Mouse (Mus musculus) limb, embryonic 13.5 days (tissue): ENCODE data around the gene D6Ertd527e. TPM values are rescaled to one million over a fixed set of nuclear protein-coding genes. Genes with fewer than 3 reads are reported as not detected.
A peak's percentile ranks its signal among the peaks of the same experiment; 100 is the strongest.

ENCODE experiments used
- ATAC-seq: fragments of 200-750 bp; cut with Nextera tagmentation; 2 replicates; pipeline ENCODE4 v1.8.0; 2017; ENCODE audit warnings: low read depth, moderate number of reproducible peaks, moderate TSS enrichment; ENCODE audit not compliant: low FRiP score
- H3K27ac ChIP-seq: fragments of 300-500 bp; sonication (generic); 2 replicates; pipeline ENCODE4 v1.5.1; 2015; ENCODE audit warnings: inconsistent platforms, mild to moderate bottlenecking, moderate library complexity
- H3K27me3 ChIP-seq: fragments of 300-500 bp; sonication (generic); 2 replicates; pipeline ENCODE4 v1.6.1; 2015; ENCODE audit warnings: mild to moderate bottlenecking, inconsistent platforms
- H3K36me3 ChIP-seq: fragments of 300-500 bp; sonication (generic); 2 replicates; pipeline ENCODE4 v1.6.1; 2015; ENCODE audit warnings: inconsistent platforms, mild to moderate bottlenecking, moderate library complexity
- H3K4me1 ChIP-seq: fragments of 300-500 bp; sonication (generic); 2 replicates; pipeline ENCODE4 v1.6.1; 2015; ENCODE audit warnings: inconsistent platforms
- H3K4me2 ChIP-seq: fragments of 300-500 bp; sonication (generic); replicated peaks from 2 replicates; pipeline ENCODE4 v1.6.1; 2015; ENCODE audit warnings: inconsistent platforms, mild to moderate bottlenecking, moderate library complexity
- H3K4me3 ChIP-seq: fragments of 300-500 bp; sonication (generic); 2 replicates; pipeline ENCODE4 v1.5.1; 2015; ENCODE audit warnings: moderate library complexity, mild to moderate bottlenecking, inconsistent platforms
- H3K9ac ChIP-seq: fragments of 300-500 bp; sonication (generic); 2 replicates; pipeline ENCODE4 v1.6.1; 2015; ENCODE audit warnings: mild to moderate bottlenecking, inconsistent platforms
- H3K9me3 ChIP-seq: fragments of 300-500 bp; sonication (generic); 2 replicates; pipeline ENCODE4 v1.6.1; 2016; ENCODE audit warnings: inconsistent platforms
- WGBS: fragments of 180-500 bp; shearing (Covaris S2); methylation state at CpG from one replicate; pipeline ENCODE4 v1.1.7; 2015; 5-methylcytosine and 5-hydroxymethylcytosine counted together
- polyA plus RNA-seq: library from polyadenylated mRNA; unstranded; fragments of >200 nt; fragmentation: Nextera tagmentation; extraction: Ambion mirVana; gene quantifications from 2 replicates; pipeline ENCODE4 v1.2.1, GENCODE M21; 2015

D6Ertd527e gene
- polyA plus RNA-seq = 0.56 and 0.59 TPM in 2 replicates

GRCm38 (mm10) chr6:87104123-87104796 is at the start of gene D6Ertd527e:
D6Ertd527e (plus strand) TSS chr6:87104746.
- Histone ChIP-seq H3K9me3 (no peaks in the 10 kb centered on the region), H3K27me3 (no peaks in the 10 kb centered on the region), H3K9ac (no peak within 1 kb of the TSS), H3K4me1 (peaks cover 44% of the 10 kb centered on the region), H3K4me3 (no peak within 1 kb of the TSS), H3K4me2 (no peak within 1 kb of the TSS), H3K27ac (peak within 1 kb of the TSS; percentile 48; the same call in 1 of the 2 replicates), H3K36me3 (no peaks in the 10 kb centered on the region)
- ATAC-seq = no peak
- WGBS = 76% methylated on average over 11 of the region's 11 CpGs

- no peak overlapping the region for H3K4me2 ChIP-seq
- H3K36me3 ChIP-seq = peaks cover 94% of the 10 kb centered on the region
- no peaks in the 10 kb centered on the region for H3K27me3 ChIP-seq
- no peak overlapping the region for H3K4me3 ChIP-seq
- no peak for ATAC-seq
- no peaks in the 10 kb centered on the region for H3K4me1 ChIP-seq
- H3K9me3 ChIP-seq = no peaks in the 10 kb centered on the region
- 98% methylated on average over 1 of the region's 1 CpGs for WGBS
- H3K9ac ChIP-seq = no peak overlapping the region
- H3K27ac ChIP-seq = no peak overlapping the region
These were observed 44.8 kb upstream of the D6Ertd527e start for GRCm38 (mm10) chr6:87059754-87060153.

- ATAC-seq = no peak
- Histone ChIP-seq H3K27me3 (no peaks in the 10 kb centered on the region), H3K9ac (no peak overlapping the region), H3K4me3 (no peak overlapping the region), H3K4me1 (no peaks in the 10 kb centered on the region), H3K4me2 (no peak overlapping the region), H3K36me3 (peaks cover 93% of the 10 kb centered on the region), H3K9me3 (no peaks in the 10 kb centered on the region), H3K27ac (no peak overlapping the region)
- 92% methylated on average over 4 of the region's 4 CpGs for WGBS
These were observed 41.0 kb upstream of the D6Ertd527e start for GRCm38 (mm10) chr6:87063586-87063985.

GRCm38 (mm10) chr6:87068209-87068608 is 36.3 kb upstream of the D6Ertd527e start:
- no peak for ATAC-seq
- H3K9me3 ChIP-seq = no peaks in the 10 kb centered on the region
- WGBS = 90% methylated on average over 2 of the region's 2 CpGs
- H3K4me1 ChIP-seq = peaks cover 11% of the 10 kb centered on the region; the same call in 1 of the 2 replicates
- no peak overlapping the region for H3K9ac ChIP-seq
- H3K4me2 ChIP-seq = no peak overlapping the region
- H3K27me3 ChIP-seq = no peaks in the 10 kb centered on the region
- H3K36me3 ChIP-seq = peaks cover 95% of the 10 kb centered on the region
- no peak overlapping the region for H3K27ac ChIP-seq
- H3K4me3 ChIP-seq = no peak overlapping the region

GRCm38 (mm10) chr6:87069195-87069900 is 35.2 kb upstream of the D6Ertd527e start:
- Histone ChIP-seq H3K27ac (no peak overlapping the region), H3K9ac (no peak overlapping the region), H3K36me3 (peaks cover 94% of the 10 kb centered on the region), H3K9me3 (no peaks in the 10 kb centered on the region), H3K27me3 (no peaks in the 10 kb centered on the region), H3K4me1 (peaks cover 11% of the 10 kb centered on the region; the same call in 1 of the 2 replicates), H3K4me2 (no peak overlapping the region), H3K4me3 (no peak overlapping the region)
- ATAC-seq = no peak
- 85% methylated on average over 7 of the region's 7 CpGs for WGBS

- Histone ChIP-seq H3K4me3 (no peak overlapping the region), H3K27ac (no peak overlapping the region), H3K9me3 (no peaks in the 10 kb centered on the region), H3K9ac (no peak overlapping the region), H3K36me3 (peaks cover 83% of the 10 kb centered on the region), H3K4me1 (peaks cover 11% of the 10 kb centered on the region; the same call in 1 of the 2 replicates), H3K27me3 (no peaks in the 10 kb centered on the region), H3K4me2 (no peak overlapping the region)
- WGBS = 89% methylated on average over 4 of the region's 4 CpGs
- ATAC-seq = no peak
These were observed 33.9 kb upstream of the D6Ertd527e start for GRCm38 (mm10) chr6:87070641-87071040.

- no peak for ATAC-seq
- no peak overlapping the region for H3K9ac ChIP-seq
- no peaks in the 10 kb centered on the region for H3K9me3 ChIP-seq
- H3K4me2 ChIP-seq = no peak overlapping the region
- H3K4me3 ChIP-seq = no peak overlapping the region
- no peaks in the 10 kb centered on the region for H3K27me3 ChIP-seq
- peaks cover 11% of the 10 kb centered on the region; the same call in 1 of the 2 replicates for H3K4me1 ChIP-seq
- peaks cover 81% of the 10 kb centered on the region for H3K36me3 ChIP-seq
- WGBS = 77% methylated on average over 4 of the region's 4 CpGs
- no peak overlapping the region for H3K27ac ChIP-seq
These were observed 31.8 kb upstream of the D6Ertd527e start for GRCm38 (mm10) chr6:87072759-87073158.

GRCm38 (mm10) chr6:87075092-87075685 is 29.4 kb upstream of the D6Ertd527e start:
- WGBS = 73% methylated on average over 3 of the region's 3 CpGs
- no peaks in the 10 kb centered on the region for H3K9me3 ChIP-seq
- no peak overlapping the region for H3K4me3 ChIP-seq
- H3K4me2 ChIP-seq = no peak overlapping the region
- H3K9ac ChIP-seq = no peak overlapping the region
- no peaks in the 10 kb centered on the region for H3K4me1 ChIP-seq
- H3K27ac ChIP-seq = no peak overlapping the region
- H3K27me3 ChIP-seq = no peaks in the 10 kb centered on the region
- peaks cover 76% of the 10 kb centered on the region for H3K36me3 ChIP-seq
- ATAC-seq = peak; percentile 82

- peaks cover 78% of the 10 kb centered on the region for H3K36me3 ChIP-seq
- no peak overlapping the region for H3K27ac ChIP-seq
- WGBS = 68% methylated on average over 4 of the region's 4 CpGs
- H3K27me3 ChIP-seq = no peaks in the 10 kb centered on the region
- no peaks in the 10 kb centered on the region for H3K4me1 ChIP-seq
- no peak overlapping the region for H3K4me3 ChIP-seq
- no peak overlapping the region for H3K4me2 ChIP-seq
- H3K9ac ChIP-seq = no peak overlapping the region
- no peak for ATAC-seq
- H3K9me3 ChIP-seq = no peaks in the 10 kb centered on the region
These were observed 25.1 kb upstream of the D6Ertd527e start for GRCm38 (mm10) chr6:87079457-87079856.

GRCm38 (mm10) chr6:87085026-87085425 is 19.5 kb upstream of the D6Ertd527e start:
- no peak overlapping the region for H3K9ac ChIP-seq
- 73% methylated on average over 6 of the region's 6 CpGs for WGBS
- H3K4me1 ChIP-seq = no peaks in the 10 kb centered on the region
- H3K4me2 ChIP-seq = no peak overlapping the region
- H3K27ac ChIP-seq = no peak overlapping the region
- H3K4me3 ChIP-seq = no peak overlapping the region
- H3K36me3 ChIP-seq = peaks cover 94% of the 10 kb centered on the region
- H3K27me3 ChIP-seq = no peaks in the 10 kb centered on the region
- no peaks in the 10 kb centered on the region for H3K9me3 ChIP-seq
- no peak for ATAC-seq

GRCm38 (mm10) chr6:87088356-87088755 is 16.2 kb upstream of the D6Ertd527e start:
- Histone ChIP-seq H3K27me3 (no peaks in the 10 kb centered on the region), H3K9ac (no peak overlapping the region), H3K4me2 (no peak overlapping the region), H3K9me3 (no peaks in the 10 kb centered on the region), H3K4me1 (no peaks in the 10 kb centered on the region), H3K27ac (no peak overlapping the region), H3K4me3 (no peak overlapping the region), H3K36me3 (peaks cover 86% of the 10 kb centered on the region)
- 96% methylated on average over 5 of the region's 5 CpGs for WGBS
- ATAC-seq = no peak

GRCm38 (mm10) chr6:87090877-87091276 is 13.7 kb upstream of the D6Ertd527e start:
- Histone ChIP-seq H3K27ac (no peak overlapping the region), H3K9me3 (no peaks in the 10 kb centered on the region), H3K4me1 (no peaks in the 10 kb centered on the region), H3K36me3 (peaks cover 60% of the 10 kb centered on the region), H3K27me3 (no peaks in the 10 kb centered on the region), H3K4me3 (no peak overlapping the region), H3K4me2 (no peak overlapping the region), H3K9ac (no peak overlapping the region)
- 70% methylated on average over 3 of the region's 3 CpGs for WGBS
- ATAC-seq = peak; percentile 57; the same call in 1 of the 2 replicates
